Mouse (Mus musculus): ENCODE measurements around the gene Fgfr2.

DNA sequence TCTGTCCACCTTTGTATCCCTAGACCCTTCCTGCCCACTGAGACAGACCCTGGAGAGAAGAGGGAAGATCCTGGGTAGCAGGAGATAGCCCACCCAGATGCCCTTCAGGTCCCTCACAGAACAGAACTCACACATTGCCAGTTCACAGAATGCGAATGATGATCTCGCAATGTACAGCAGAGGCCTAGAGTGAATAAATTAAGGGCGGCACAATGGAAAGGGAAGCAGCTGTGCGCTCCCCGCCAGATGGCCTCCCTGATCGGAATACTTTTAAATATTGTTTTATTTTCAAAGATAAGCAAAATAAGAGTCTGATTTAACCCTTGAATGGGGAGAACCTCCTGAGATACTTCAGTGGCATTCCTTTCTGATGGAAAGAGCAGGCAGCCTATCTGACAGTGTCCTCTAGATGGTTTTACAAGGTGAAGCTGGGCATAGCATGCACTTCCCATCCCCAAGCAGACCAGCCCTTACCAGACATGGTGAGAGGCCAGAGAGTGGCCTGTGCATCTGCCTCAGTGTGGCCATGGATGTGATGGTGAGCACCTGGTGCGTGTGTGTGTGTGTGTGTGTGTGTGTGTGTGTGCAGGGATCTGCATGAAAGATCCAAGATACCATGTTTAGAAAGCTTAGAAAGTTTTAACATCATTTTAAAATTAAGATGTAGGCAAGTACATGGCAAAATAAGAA, 839.0 kb downstream of the Fgfr2 start:
- no peak for TF ChIP-seq POLR2A (IDR thresholded peaks at IDR 0.05; ENCODE audit: low read depth, low read length)
- TF ChIP-seq CTCF (IDR thresholded peaks at IDR 0.05; ENCODE audit: borderline replicate concordance, insufficient read depth, low read length) = no peak
